Mouse (Mus musculus) thymus, adult 2 months (tissue): ENCODE data around the gene Plppr1.
"Not testable (repeated sequence)": the region's sequence is repeated elsewhere in the genome, so short reads cannot be mapped to it uniquely, and the experiment has no call there.

Source experiments
- CTCF ChIP-seq: fragments of 200-500 bp; IDR thresholded peaks from 2 replicates; pipeline ENCODE4 v1.5.1; 2012; ENCODE audit warnings: mild to moderate bottlenecking, control low read depth, low read length, moderate library complexity, borderline replicate concordance; ENCODE audit not compliant: control insufficient read depth, poor library complexity, insufficient read depth; ENCODE audit errors: extremely low read depth
- POLR2A ChIP-seq: fragments of 200-500 bp; IDR thresholded peaks from 2 replicates; pipeline ENCODE4 v1.6.1; 2012; ENCODE audit warnings: mild to moderate bottlenecking, low read length, control low read depth, moderate library complexity; ENCODE audit not compliant: control insufficient read depth, poor library complexity, insufficient read depth; ENCODE audit errors: extremely low read depth

DNA sequence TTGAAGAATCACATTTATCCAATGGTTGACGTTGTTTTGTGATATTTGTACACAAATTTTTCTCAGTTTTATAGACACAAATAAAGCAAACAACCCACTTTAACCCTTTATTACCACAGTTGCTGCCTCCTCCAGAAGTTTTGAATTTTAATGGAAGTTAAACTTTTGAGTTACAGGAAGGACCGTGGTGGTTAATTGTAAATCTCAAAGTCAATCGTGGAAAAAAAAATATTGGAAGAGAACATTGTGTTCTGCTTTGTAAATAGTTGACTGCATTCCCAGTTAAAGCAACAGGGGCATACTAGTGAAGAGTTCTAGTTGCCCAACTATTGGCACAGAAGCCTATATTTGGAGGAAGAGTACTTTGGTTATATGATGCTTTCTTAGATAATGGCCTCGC is 278.9 kb downstream of the Plppr1 start:
- TF ChIP-seq CTCF, POLR2A: not testable (repeated sequence)
